Mouse (Mus musculus): Measurements from ENCODE around the gene Fbxo33. TPM values are rescaled to one million over a fixed set of nuclear protein-coding genes. Genes with fewer than 3 reads are reported as not detected.
A peak's percentile ranks its signal among the peaks of the same experiment; 100 is the strongest.

Gene Fbxo33
- total and polyA plus RNA-seq, 3 experiments, result 20.8 to 35.3 TPM; not detected in 1

- H3K36me3 ChIP-seq (ENCODE audit: control insufficient read depth in 1 of 2, insufficient read depth in 2 of 2, low read length in 2 of 2), result peaks cover 13 to 17% of the 10 kb centered on the region in 2 experiments
- TF ChIP-seq MYB (IDR thresholded peaks at IDR 0.05; ENCODE audit: low read depth, low read length) (no peak), ETS1 (IDR thresholded peaks at IDR 0.05; ENCODE audit: low read depth, low read length) (no peak), POLR2A (IDR thresholded peaks at IDR 0.05; ENCODE audit: control insufficient read depth in 1 of 2, insufficient read depth in 1 of 2, low read depth in 1 of 2, low read length in 2 of 2, poor library complexity in 1 of 2) (no peak), MXI1 (IDR thresholded peaks at IDR 0.05; ENCODE audit: low read depth, low read length) (no peak), USF2 (IDR thresholded peaks at IDR 0.05; ENCODE audit: borderline replicate concordance in 1 of 2, insufficient read depth in 1 of 2, low read depth in 1 of 2, low read length in 2 of 2) (no peak), USF1 (IDR thresholded peaks at IDR 0.05; ENCODE audit: low read depth, low read length) (no peak), GATA1 (IDR thresholded peaks at IDR 0.05; ENCODE audit: low read depth, low read length) (no peak)
These were observed 20.2 kb downstream of the Fbxo33 start for GRCm38 (mm10) chr12:59199361-59199760.

GRCm38 (mm10) chr12:59198750-59199149 lies 20.8 kb downstream of the Fbxo33 start:
- Histone ChIP-seq H3K79me2 (ENCODE audit: control insufficient read depth, insufficient read depth, low read length, poor library complexity) (no peaks in the 10 kb centered on the region), H3K36me3 (ENCODE audit: control insufficient read depth in 1 of 2, insufficient read depth in 2 of 2, low read length in 2 of 2) (peaks cover 7 to 23% of the 10 kb centered on the region in 2 experiments), H3K9ac (ENCODE audit: control insufficient read depth, low read depth, low read length, poor library complexity, severe bottlenecking) (no peak overlapping the region), H3K27ac (ENCODE audit: control insufficient read depth, low read depth, low read length) (no peak overlapping the region), H3K4me3 (ENCODE audit: control insufficient read depth in 1 of 2, insufficient read depth in 1 of 2, low read depth in 2 of 2, low read length in 2 of 2) (no peak overlapping the region), H3K27me3 (ENCODE audit: control insufficient read depth in 1 of 2, insufficient read depth in 2 of 2, low read length in 2 of 2) (no peaks in the 10 kb centered on the region), H3K9me3 (replicated peaks; ENCODE audit: insufficient read depth, low read length) (no peaks in the 10 kb centered on the region), H3K4me1 (ENCODE audit: control insufficient read depth in 1 of 2, insufficient read depth in 2 of 2, low read length in 2 of 2) (peaks cover 9 to 11% of the 10 kb centered on the region in 2 experiments)
- DNase-seq (ENCODE audit: low read depth, low spot score), result peak; percentile 39
- TF ChIP-seq EP300 (IDR thresholded peaks at IDR 0.05; ENCODE audit: low read depth in 1 of 2, low read length in 2 of 2), result 0 out of 4 replicates have a peak, but pooled peaks of 1 of the 2 experiments have one; percentile 6
- TF ChIP-seq POLR2AphosphoS5 (IDR thresholded peaks at IDR 0.05; ENCODE audit: borderline replicate concordance, low read depth, low read length), result no peak

More at GRCm38 (mm10) chr12:59199361-59199760, 20.2 kb downstream of the Fbxo33 start:
- Histone ChIP-seq H3K27ac (ENCODE audit: control insufficient read depth, low read depth, low read length) (no peak overlapping the region), H3K4me1 (ENCODE audit: control insufficient read depth in 1 of 2, insufficient read depth in 2 of 2, low read length in 2 of 2) (peaks cover 5 to 8% of the 10 kb centered on the region in 2 experiments), H3K4me3 (ENCODE audit: control insufficient read depth in 1 of 2, insufficient read depth in 1 of 2, low read depth in 2 of 2, low read length in 2 of 2) (no peak overlapping the region), H3K9ac (ENCODE audit: control insufficient read depth, low read depth, low read length, poor library complexity, severe bottlenecking) (no peak overlapping the region), H3K79me2 (ENCODE audit: control insufficient read depth, insufficient read depth, low read length, poor library complexity) (no peaks in the 10 kb centered on the region), H3K9me3 (replicated peaks; ENCODE audit: insufficient read depth, low read length) (no peaks in the 10 kb centered on the region), H3K27me3 (ENCODE audit: control insufficient read depth in 1 of 2, insufficient read depth in 2 of 2, low read length in 2 of 2) (no peaks in the 10 kb centered on the region)
- peak; percentile 4 for DNase-seq (ENCODE audit: low read depth, low spot score)

- Histone ChIP-seq H3K4me3 (ENCODE audit: control insufficient read depth in 1 of 2, insufficient read depth in 1 of 2, low read depth in 2 of 2, low read length in 2 of 2) (no peak overlapping the region), H3K36me3 (ENCODE audit: control insufficient read depth in 1 of 2, insufficient read depth in 2 of 2, low read length in 2 of 2) (peaks cover 6 to 25% of the 10 kb centered on the region in 2 experiments), H3K79me2 (ENCODE audit: control insufficient read depth, insufficient read depth, low read length, poor library complexity) (no peaks in the 10 kb centered on the region), H3K9me3 (replicated peaks; ENCODE audit: insufficient read depth, low read length) (no peaks in the 10 kb centered on the region), H3K9ac (ENCODE audit: control insufficient read depth, low read depth, low read length, poor library complexity, severe bottlenecking) (no peak overlapping the region), H3K4me1 (ENCODE audit: control insufficient read depth in 1 of 2, insufficient read depth in 2 of 2, low read length in 2 of 2) (peaks cover 11 to 13% of the 10 kb centered on the region in 2 experiments), H3K27ac (ENCODE audit: control insufficient read depth, low read depth, low read length) (no peak overlapping the region), H3K27me3 (ENCODE audit: control insufficient read depth in 1 of 2, insufficient read depth in 2 of 2, low read length in 2 of 2) (no peaks in the 10 kb centered on the region)
- peak; percentile 6 for DNase-seq (ENCODE audit: low read depth, low spot score)
- TF ChIP-seq E2F4 (IDR thresholded peaks at IDR 0.05; ENCODE audit: borderline replicate concordance, low read depth, low read length) (no peak), CHD1 (IDR thresholded peaks at IDR 0.05; ENCODE audit: low read depth, low read length) (no peak), TCF12 (IDR thresholded peaks at IDR 0.05; ENCODE audit: low read depth, low read length) (no peak), ETS1 (IDR thresholded peaks at IDR 0.05; ENCODE audit: low read depth, low read length) (no peak), USF1 (IDR thresholded peaks at IDR 0.05; ENCODE audit: low read depth, low read length) (no peak), POLR2A (IDR thresholded peaks at IDR 0.05; ENCODE audit: control insufficient read depth in 1 of 2, insufficient read depth in 1 of 2, low read depth in 1 of 2, low read length in 2 of 2, poor library complexity in 1 of 2) (no peak), MAFK (IDR thresholded peaks at IDR 0.05; ENCODE audit: borderline replicate concordance, low read depth, low read length) (no peak), HCFC1 (IDR thresholded peaks at IDR 0.05; ENCODE audit: low read depth, low read length) (no peak), SIN3A (IDR thresholded peaks at IDR 0.05; ENCODE audit: low read length) (no peak), MAZ (IDR thresholded peaks at IDR 0.05; ENCODE audit: low read depth, low read length) (no peak), NELFE (IDR thresholded peaks at IDR 0.05; ENCODE audit: low read depth, low read length) (no peak), MAX (IDR thresholded peaks at IDR 0.05; ENCODE audit: low read length) (no peak), RCOR1 (IDR thresholded peaks at IDR 0.05; ENCODE audit: low read depth, low read length) (no peak), CTCF (IDR thresholded peaks at IDR 0.05 in 2 of 3, conservative IDR thresholded peaks at IDR 0.05 in 1 of 3; ENCODE audit: control insufficient read depth in 1 of 3, insufficient read depth in 1 of 3, low read depth in 2 of 3, low read length in 3 of 3, poor library complexity in 1 of 3, severe bottlenecking in 1 of 3) (no peak)
These were observed 23.6 kb downstream of the Fbxo33 start for GRCm38 (mm10) chr12:59195941-59196340.
